Mouse (Mus musculus) left cerebral cortex, adult 11 months (tissue): ENCODE data around the gene Ccdc58.
"Not testable (repeated sequence)": the region's sequence is repeated elsewhere in the genome, so short reads cannot be mapped to it uniquely, and the experiment has no call there.

ENCODE experiments used
- DNase-seq: peaks from one replicate; pipeline ENCODE4 v3.0.0; 2022; ENCODE audit warnings: low spot score

The Ccdc58 gene

GRCm38 (mm10) chr16:36071450-36072379 lies at the start of gene Ccdc58, which contains the start of gene Fam162a:
Gene Ccdc58 (plus strand): TSS chr16:36071685.
Gene Fam162a (minus strand): TSS chr16:36071594.
- DNase-seq: peak; percentile 88

GRCm38 (mm10) chr16:36028120-36028519 lies 43.4 kb upstream of the Ccdc58 start:
- DNase-seq: not testable (repeated sequence)

GRCm38 (mm10) chr16:36040640-36041624 lies 30.6 kb upstream of the Ccdc58 start, which contains the start of gene Wdr5b:
Gene Wdr5b (plus strand): TSS chr16:36041190.
- peak; percentile 95 for DNase-seq

- DNase-seq: no peak
These were observed 29.9 kb upstream of the Ccdc58 start for GRCm38 (mm10) chr16:36041625-36042020.

- no peak for DNase-seq
These were observed 28.4 kb upstream of the Ccdc58 start for GRCm38 (mm10) chr16:36043073-36043472.

- DNase-seq: no peak
These were observed 27.5 kb upstream of the Ccdc58 start for GRCm38 (mm10) chr16:36043964-36044363.

- DNase-seq: no peak
These were observed 23.9 kb upstream of the Ccdc58 start for GRCm38 (mm10) chr16:36047538-36047937.

GRCm38 (mm10) chr16:36051491-36051890 lies 20.0 kb upstream of the Ccdc58 start:
- no peak for DNase-seq

- DNase-seq: no peak
These were observed 17.8 kb upstream of the Ccdc58 start for GRCm38 (mm10) chr16:36053524-36054275.

- DNase-seq: no peak
These were observed 16.6 kb upstream of the Ccdc58 start for GRCm38 (mm10) chr16:36054920-36055319.

- DNase-seq: no peak
These were observed 15.1 kb upstream of the Ccdc58 start for GRCm38 (mm10) chr16:36056416-36056815.

- no peak for DNase-seq
These were observed 13.5 kb upstream of the Ccdc58 start for GRCm38 (mm10) chr16:36057933-36058475.

- DNase-seq: not testable (repeated sequence)
These were observed 9.0 kb upstream of the Ccdc58 start for GRCm38 (mm10) chr16:36062534-36062933.

GRCm38 (mm10) chr16:36063315-36063714 lies 8.2 kb upstream of the Ccdc58 start:
- DNase-seq: no peak

- DNase-seq: no peak
These were observed 6.6 kb upstream of the Ccdc58 start for GRCm38 (mm10) chr16:36064904-36065303.

- no peak for DNase-seq
These were observed 3.8 kb upstream of the Ccdc58 start for GRCm38 (mm10) chr16:36067694-36068093.

GRCm38 (mm10) chr16:36068356-36068755 lies 3.1 kb upstream of the Ccdc58 start:
- no peak for DNase-seq

- no peak for DNase-seq
These were observed 1.5 kb upstream of the Ccdc58 start for GRCm38 (mm10) chr16:36069819-36070575.

- no peak for DNase-seq
These were observed 425 bp upstream of the Ccdc58 start for GRCm38 (mm10) chr16:36071071-36071449.

- no peak for DNase-seq
These were observed 1.0 kb downstream of the Ccdc58 start for GRCm38 (mm10) chr16:36072410-36073011.
